Mouse (Mus musculus) heart, postnatal 0 days (tissue): ENCODE measurements at regions not wholly inside any gene's neighbourhood (a gene's known extent, or its start where the extent isn't known, plus 50 kb on each side); places are given as distances from the start of the nearest gene placed in this dataset.

Experiments used
- ATAC-seq: fragments of 200-750 bp; cut with Nextera tagmentation; 2 replicates; pipeline ENCODE4 v1.8.0; 2017; ENCODE audit warnings: low read depth, moderate number of reproducible peaks, moderate library complexity; ENCODE audit not compliant: insufficient read depth
- DNase-seq: peaks from one replicate; pipeline ENCODE4 v3.0.0-alpha.2; 2016; ENCODE audit warnings: low spot score
- H3K27ac ChIP-seq: fragments of 300-500 bp; sonication (generic); 2 replicates; pipeline ENCODE4 v1.5.1; 2014; ENCODE audit warnings: low read depth, mild to moderate bottlenecking
- H3K27me3 ChIP-seq: fragments of 300-500 bp; sonication (generic); 2 replicates; pipeline ENCODE4 v1.6.1; 2014; ENCODE audit warnings: low read length, mixed read lengths; ENCODE audit not compliant: control insufficient read depth, insufficient read depth
- H3K36me3 ChIP-seq: fragments of 300-500 bp; sonication (generic); replicated peaks from 2 replicates; pipeline ENCODE4 v1.6.1; 2014; ENCODE audit warnings: low read length, mixed read lengths; ENCODE audit not compliant: control insufficient read depth, insufficient read depth
- H3K4me1 ChIP-seq: fragments of 300-500 bp; sonication (generic); 2 replicates; pipeline ENCODE4 v1.6.1; 2014; ENCODE audit warnings: antibody characterized with exemption; ENCODE audit not compliant: control insufficient read depth, insufficient read depth
- H3K4me2 ChIP-seq: fragments of 300-500 bp; sonication (generic); 2 replicates; pipeline ENCODE4 v1.6.1; 2014; ENCODE audit warnings: low read depth, mild to moderate bottlenecking, low read length, moderate library complexity
- H3K4me3 ChIP-seq: fragments of 300-500 bp; sonication (generic); 2 replicates; pipeline ENCODE4 v1.5.1; 2014; ENCODE audit warnings: low read depth, low read length
- H3K9ac ChIP-seq: fragments of 300-500 bp; sonication (generic); replicated peaks from 2 replicates; pipeline ENCODE4 v1.6.1; 2014; ENCODE audit warnings: low read depth, low read length, mixed read lengths
- H3K9me3 ChIP-seq: fragments of 300-500 bp; sonication (generic); replicated peaks from 2 replicates; pipeline ENCODE4 v1.6.1; 2016; ENCODE audit warnings: low read length; ENCODE audit not compliant: control insufficient read depth
- CTCF ChIP-seq: IDR thresholded peaks from 2 replicates; pipeline ENCODE4 v1.5.1; 2016; ENCODE audit warnings: antibody characterized with exemption, control low read depth, low read depth
- EP300 ChIP-seq: IDR thresholded peaks from 2 replicates; pipeline ENCODE4 v1.6.1; 2016; ENCODE audit warnings: antibody characterized with exemption, low read depth
- WGBS: fragments of 180-500 bp; shearing (Covaris S2); extraction: QIAGEN DNeasy Blood & Tissue Kit; methylation state at CpG from one replicate; pipeline ENCODE4 v1.1.7; 2014; 5-methylcytosine and 5-hydroxymethylcytosine counted together

DNA sequence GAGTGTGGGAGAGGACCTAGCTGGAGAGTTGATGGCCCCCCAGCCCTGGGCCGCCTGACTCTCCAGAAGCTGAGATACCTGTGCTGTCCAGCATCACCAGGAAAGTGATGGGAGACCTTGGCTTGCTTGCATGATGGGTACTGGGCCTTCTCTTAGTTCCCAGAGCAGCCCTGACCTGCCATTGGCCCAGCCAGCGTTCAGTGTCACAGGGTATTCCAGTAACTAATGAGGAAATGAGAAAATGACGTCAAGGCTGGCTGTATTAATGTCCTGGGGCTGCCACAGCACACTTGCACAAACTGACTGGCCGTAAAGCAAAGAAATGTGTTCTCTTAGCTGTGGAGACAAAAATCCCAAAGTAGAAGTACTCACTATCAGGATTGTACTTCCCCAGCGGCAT is 307.5 kb downstream of the Tbc1d1 start:
- Histone ChIP-seq H3K9ac (no peak overlapping the region), H3K27ac (no peak overlapping the region), H3K36me3 (no peaks in the 10 kb centered on the region), H3K9me3 (no peaks in the 10 kb centered on the region), H3K4me2 (no peak overlapping the region), H3K4me3 (no peak overlapping the region), H3K4me1 (no peaks in the 10 kb centered on the region), H3K27me3 (no peaks in the 10 kb centered on the region)
- no peak for TF ChIP-seq EP300
- no peak for TF ChIP-seq CTCF
- ATAC-seq (no peak), DNase-seq (no peak)
- WGBS: 64% methylated on average over 5 of the region's 5 CpGs

DNA sequence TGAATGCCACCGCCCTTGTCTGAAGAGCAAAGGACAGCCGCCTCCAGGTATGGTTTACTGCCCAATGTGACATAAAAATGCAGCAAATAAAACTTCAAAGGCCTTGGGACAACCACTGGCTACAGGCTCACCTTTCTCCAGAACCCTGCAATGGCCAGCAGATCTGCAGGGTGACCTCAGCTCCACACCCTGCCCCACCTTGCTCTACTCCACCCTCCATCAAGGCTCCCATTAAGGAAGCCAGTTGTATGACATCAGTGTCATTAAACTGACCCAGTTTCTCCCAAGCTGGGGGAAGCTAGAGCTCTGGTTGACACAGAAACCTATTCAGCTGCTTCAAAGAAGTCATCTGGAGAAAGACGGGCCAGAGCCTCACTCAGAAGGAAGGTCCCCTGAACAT is 310.2 kb downstream of the Tbc1d1 start:
- Histone ChIP-seq H3K9ac (no peak overlapping the region), H3K4me3 (no peak overlapping the region), H3K27ac (no peak overlapping the region), H3K27me3 (no peaks in the 10 kb centered on the region), H3K9me3 (no peaks in the 10 kb centered on the region), H3K4me2 (no peak overlapping the region), H3K36me3 (no peaks in the 10 kb centered on the region), H3K4me1 (no peaks in the 10 kb centered on the region)
- TF ChIP-seq EP300 (no peak), CTCF (no peak)
- ATAC-seq (no peak), DNase-seq (no peak)
- WGBS: 95% methylated on average over 3 of the region's 3 CpGs

DNA sequence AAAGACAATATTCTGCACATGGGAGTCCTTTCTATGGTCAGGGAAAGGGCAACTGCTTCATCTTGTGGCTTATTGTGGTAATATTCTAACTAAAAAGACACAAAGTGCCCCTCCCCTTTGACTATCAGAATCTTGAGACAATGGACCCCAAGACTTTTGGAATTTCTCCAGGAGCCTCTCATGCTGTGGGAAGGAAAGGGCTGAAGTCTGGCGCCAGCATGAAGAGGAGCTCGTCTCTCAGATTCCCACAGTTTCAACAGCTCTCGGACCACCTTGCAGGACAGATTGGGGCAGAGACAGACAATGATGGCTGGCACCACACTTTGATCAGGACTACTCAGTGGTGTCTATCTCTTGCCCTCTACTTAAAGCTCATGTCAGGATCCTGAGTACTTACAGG is 311.8 kb downstream of the Tbc1d1 start:
- 75% methylated on average over 3 of the region's 3 CpGs for WGBS
- no peak overlapping the region for H3K27ac ChIP-seq

DNA sequence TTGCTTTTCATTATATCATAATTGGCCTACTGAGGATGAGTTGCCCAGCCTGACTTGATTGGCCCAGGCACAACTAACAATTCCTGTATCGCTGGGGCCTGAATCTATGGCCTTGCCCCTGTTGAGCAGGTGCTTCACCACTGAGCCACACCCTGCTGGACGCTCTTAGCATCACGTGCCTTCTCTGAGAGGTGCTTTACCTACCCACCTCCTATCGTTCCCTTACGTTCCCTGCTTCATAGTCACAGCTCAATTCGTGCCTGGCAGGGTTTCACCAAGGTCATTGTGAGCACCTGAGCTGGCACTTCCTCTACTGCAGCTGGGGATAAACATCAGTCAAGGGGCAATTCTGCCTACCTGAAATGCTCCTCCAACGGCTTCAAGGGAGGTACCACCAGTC is 312.2 kb downstream of the Tbc1d1 start:
- Histone ChIP-seq H3K27me3 (no peaks in the 10 kb centered on the region), H3K36me3 (no peaks in the 10 kb centered on the region), H3K4me3 (no peak overlapping the region), H3K4me2 (no peak overlapping the region), H3K9me3 (no peaks in the 10 kb centered on the region), H3K4me1 (no peaks in the 10 kb centered on the region; the same call in 1 of the 2 replicates), H3K9ac (no peak overlapping the region), H3K27ac (no peak overlapping the region)
- 71% methylated on average over 7 of the region's 7 CpGs for WGBS
- no peak for ATAC-seq
- TF ChIP-seq CTCF (no peak), EP300 (no peak)
- DNase-seq: no peak

More for the DNA sequence above, 311.8 kb downstream of the Tbc1d1 start:
- Histone ChIP-seq H3K4me2 (no peak overlapping the region), H3K4me3 (no peak overlapping the region), H3K9ac (no peak overlapping the region), H3K36me3 (no peaks in the 10 kb centered on the region), H3K4me1 (no peaks in the 10 kb centered on the region; the same call in 1 of the 2 replicates), H3K27me3 (no peaks in the 10 kb centered on the region), H3K9me3 (no peaks in the 10 kb centered on the region)
- TF ChIP-seq EP300 (no peak), CTCF (no peak)
- DNase-seq: no peak
- ATAC-seq: no peak

DNA sequence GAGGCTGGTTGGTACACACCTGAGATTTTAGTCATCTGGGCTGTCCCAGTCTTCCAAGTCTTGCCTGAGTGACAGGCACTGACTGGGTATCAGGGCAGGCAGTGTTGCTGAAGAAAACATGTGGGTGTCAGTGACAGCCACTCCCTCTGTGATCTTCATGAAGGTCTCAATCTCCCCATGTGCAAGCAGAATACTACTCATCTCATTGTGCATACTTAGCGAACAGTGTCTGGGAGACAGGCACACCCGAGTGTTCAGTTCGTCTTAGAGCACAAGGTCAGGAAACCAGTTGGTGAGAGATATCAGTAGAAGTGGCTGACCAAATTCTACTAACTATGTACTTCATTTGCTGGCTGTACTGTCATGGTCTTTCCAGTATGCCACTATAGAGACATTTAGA is 315.9 kb downstream of the Tbc1d1 start:
- Histone ChIP-seq H3K36me3 (no peaks in the 10 kb centered on the region), H3K4me3 (no peak overlapping the region), H3K27me3 (no peaks in the 10 kb centered on the region), H3K9ac (no peak overlapping the region), H3K27ac (no peak overlapping the region), H3K4me1 (no peaks in the 10 kb centered on the region; the same call in 1 of the 2 replicates), H3K4me2 (no peak overlapping the region), H3K9me3 (no peaks in the 10 kb centered on the region)
- ATAC-seq (no peak), DNase-seq (no peak)
- 65% methylated on average over 3 of the region's 3 CpGs for WGBS
- TF ChIP-seq CTCF: no peak
- TF ChIP-seq EP300: no peak

DNA sequence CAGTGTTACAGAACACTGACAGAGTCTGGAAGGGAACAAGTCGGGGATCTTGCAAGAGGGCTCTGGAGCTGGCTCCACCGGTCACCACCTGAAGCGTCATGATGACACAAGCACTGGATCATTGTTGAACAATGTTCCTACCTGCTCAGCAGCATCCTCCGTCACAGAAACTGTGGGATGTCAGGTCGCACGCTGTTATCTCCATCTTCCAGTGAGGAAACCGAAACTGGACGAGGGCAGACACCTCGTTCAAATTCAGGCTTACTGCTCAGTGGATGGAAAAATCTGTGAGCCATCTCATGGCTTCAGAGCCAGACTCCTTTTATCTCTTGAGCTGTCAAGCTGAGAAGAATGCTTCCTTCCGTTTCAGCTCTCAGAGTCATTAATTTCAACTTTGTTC is 316.3 kb downstream of the Tbc1d1 start:
- Histone ChIP-seq H3K27ac (no peak overlapping the region), H3K4me1 (no peaks in the 10 kb centered on the region; the same call in 1 of the 2 replicates), H3K27me3 (no peaks in the 10 kb centered on the region), H3K9me3 (no peaks in the 10 kb centered on the region), H3K9ac (no peak overlapping the region), H3K36me3 (no peaks in the 10 kb centered on the region), H3K4me3 (no peak overlapping the region), H3K4me2 (no peak overlapping the region)
- ATAC-seq (no peak), DNase-seq (no peak)
- TF ChIP-seq CTCF (no peak), EP300 (no peak)
- 38% methylated on average over 10 of the region's 10 CpGs for WGBS
